Mouse (Mus musculus) c-Kit-positive CD71-negative TER-119-negative erythroid progenitor cells, embryonic 14.5 days (primary cell): ENCODE results near the gene Asgr1.
"Not testable (repeated sequence)": the region's sequence is repeated elsewhere in the genome, so short reads cannot be mapped to it uniquely, and the experiment has no call there.

Experiments
- DNase-seq: peaks from one replicate; pipeline ENCODE4 v3.0.0-alpha.2; 2013; ENCODE audit warnings: low read depth

Gene Asgr1

DNA sequence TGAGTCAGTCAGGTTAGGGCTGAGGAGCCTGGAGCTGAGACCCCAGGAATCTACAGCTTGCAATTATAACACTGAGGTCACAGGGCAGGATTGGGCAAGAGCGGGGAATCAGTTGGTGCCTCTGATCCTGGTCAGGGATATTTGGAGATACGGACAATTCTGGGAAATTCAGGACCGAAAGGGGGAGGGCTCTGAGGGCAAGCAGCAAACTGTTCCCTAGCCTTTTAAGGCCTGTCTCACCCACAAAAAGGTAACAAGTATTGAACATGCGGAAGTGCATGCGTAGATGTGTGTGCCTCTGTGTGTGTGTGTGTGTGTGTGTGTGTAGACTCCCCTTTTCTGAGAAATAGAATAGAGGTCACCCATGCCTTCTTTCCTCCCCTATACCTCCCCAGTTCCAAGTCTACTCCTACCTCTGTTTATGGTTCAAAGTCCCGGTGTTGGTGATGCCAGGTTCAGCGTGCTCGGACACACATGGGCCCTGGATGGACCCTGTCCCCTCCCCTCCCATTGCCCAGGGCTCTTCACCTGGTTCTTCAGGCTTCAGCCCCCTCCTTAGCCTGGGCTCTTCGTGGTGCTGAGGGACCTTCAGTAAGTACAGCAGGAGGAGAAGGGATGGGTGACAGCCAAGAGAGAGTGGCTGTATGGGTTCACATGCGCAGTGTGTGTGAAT is at the start of gene Asgr1:
Asgr1 (plus strand) TSS at position 188 of the 673 bp plus-strand sequence.
- DNase-seq, result no peak

DNA sequence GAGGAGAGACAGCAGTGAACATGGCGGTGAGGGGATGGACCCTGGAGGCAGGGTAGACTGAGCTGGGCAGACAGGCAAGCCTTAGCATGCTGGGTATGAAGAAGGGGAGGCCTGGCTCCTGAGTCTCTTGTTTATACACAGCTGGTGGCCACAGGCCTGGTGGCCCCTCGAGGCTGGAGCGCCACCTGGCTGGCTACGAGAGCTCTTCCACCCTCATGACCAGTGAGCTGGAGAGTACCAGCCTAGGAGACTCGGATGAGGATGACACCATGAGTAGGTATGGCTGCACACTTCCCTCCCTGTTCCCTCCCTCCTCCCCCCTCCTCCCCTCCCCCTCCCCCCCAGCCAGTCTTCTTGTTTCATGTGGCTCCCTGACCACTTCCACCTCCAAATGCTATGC is 48.4 kb upstream of the Asgr1 start:
- no peak for DNase-seq

DNA sequence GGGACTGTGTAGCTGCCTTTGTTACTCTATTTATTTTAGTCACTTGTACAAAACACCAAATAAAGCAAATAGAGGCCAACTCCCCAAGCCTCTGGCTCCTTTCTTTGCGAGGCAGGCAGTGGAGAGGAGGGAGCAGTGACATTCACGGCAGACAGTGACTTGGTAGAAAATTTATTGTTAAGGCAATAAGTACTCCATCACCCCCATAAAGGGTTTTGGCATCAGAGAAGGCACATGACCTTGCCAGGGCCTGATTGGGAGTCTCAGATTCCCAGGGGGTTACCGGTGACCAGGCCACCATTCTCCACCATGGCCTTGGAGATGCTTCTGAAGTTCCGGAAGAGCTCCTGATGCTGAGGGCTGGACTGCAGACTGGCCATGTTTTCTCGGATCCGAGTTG is 43.9 kb upstream of the Asgr1 start:
- DNase-seq, result no peak

DNA sequence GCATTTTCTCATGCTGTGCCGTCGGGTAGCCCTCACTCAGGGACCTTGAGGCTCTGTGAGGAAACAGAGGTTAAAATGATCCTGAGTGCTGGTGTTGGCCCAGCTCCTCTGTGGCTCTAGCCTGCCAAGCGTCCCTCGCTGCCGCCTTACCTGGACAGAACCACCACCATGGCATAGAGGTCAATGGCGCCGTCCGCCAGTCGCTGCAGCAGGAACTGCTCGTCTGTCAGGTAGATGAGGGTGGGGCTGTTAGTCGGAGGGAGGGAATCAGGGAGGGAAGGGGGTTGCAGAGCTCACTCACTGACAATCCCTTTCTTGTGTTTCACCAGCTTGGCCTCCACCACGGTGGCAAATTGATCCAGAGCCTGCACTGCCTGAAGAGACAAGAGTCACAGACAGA is 43.3 kb upstream of the Asgr1 start:
- no peak for DNase-seq

DNA sequence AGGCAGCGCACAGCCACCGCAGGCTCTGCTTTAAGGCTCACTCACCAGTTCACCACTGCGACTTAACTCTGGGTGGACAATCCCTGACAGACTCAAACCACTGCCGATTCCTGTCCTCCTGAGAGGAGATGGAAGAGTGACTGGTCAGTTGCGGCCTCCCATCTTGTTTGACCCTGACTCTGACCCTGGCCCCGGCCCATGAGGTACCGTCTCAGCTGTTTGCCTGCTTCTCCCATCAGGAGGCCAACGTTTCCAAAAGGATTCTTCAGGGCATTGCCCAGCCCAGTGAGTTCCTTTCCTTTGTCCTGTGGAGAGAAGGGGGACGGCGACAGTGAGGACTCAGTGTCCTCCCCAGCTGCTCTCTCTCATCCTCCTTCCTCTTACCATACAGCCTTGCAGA is 42.9 kb upstream of the Asgr1 start:
- no peak for DNase-seq

DNA sequence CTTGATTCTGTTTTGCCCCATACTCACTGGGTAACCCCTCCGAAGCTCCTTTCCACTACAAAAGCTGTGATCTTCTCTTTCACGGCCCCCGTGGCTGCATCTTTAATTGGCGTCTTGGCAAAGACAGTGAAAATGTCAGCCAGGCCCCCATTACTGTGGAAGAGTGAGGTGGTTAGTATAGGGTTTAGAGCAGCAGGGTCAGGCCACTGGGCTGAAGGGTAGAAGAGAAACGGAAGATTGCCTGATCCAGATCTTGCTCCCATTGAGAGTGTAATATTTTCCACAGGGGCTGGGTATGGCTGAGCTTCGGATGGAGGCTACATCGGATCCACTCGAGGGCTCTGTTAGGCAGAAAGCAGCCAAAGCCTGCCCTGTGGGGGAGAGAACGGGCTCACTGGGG is 41.0 kb upstream of the Asgr1 start:
- no peak for DNase-seq

DNA sequence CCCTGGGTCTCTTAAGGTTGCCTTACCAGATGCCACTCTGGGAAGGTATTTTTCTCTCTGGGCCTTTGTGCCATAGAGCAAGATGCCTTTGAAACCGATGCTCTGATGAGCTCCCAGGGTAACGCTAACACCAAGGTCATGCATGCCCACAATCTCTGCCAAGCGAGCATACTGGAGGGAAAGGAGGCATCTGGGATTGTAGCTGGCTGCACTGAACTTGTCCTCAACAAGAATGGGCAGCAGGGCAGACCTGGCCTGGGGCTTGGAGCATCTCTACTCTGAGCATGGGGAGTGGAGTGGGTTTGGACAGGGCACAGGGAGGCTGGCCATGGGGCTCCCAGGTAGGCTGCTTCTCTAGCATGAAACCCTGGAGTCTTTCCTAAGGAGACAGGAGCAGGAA is 40.5 kb upstream of the Asgr1 start:
- no peak for DNase-seq

DNA sequence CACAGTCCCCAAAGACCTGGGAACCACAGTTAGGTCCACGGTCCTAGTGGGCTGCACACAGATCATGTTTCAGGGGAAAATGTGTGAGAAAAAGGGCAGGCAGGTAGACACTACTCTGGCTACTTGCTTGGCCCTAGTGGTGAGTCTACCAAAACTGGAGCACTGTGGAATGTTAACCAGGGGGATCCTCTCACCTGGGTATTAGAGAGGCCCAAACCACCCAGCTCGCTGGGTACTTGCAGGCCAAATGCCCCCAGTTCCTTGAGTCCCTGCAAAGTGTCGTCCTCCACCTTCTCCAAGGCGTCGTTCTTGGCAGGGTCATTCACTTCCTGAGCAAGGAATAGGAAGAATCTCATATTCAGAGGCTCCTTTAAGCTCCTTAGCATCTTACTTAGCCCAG is 39.8 kb upstream of the Asgr1 start:
- DNase-seq, result no peak

DNA sequence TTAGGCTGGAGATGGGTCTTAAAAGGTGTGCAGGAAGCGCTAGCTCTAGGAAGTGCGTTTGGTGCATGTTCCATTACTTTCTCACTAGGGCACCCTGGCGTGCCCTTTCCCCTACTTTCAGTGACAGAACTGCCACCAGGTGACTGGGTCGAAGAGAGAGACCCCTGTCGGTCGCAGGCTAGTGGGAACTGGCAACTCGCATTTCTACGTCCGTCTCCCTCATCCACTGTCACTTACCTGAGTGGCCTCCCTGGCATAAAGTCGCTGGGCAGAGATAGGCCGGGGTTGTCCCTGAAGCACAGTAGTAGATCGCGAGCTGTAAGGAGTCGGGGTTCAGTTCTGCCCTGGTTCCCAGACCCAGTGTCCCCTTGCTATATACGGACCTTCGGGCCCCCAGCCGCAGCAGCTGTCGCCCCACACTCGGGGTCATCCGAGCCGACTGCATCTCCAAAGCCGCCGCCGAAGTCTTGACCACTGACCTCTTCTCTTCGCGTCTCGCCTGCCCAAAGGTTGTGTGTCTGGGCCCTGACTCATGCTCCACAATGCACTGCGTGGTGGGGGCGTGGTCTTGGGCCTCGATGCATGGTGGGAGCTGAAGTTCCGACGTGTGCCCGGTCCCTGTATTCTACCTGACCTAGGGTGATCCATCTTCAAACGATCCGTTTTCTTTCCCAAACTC is 38.9 kb upstream of the Asgr1 start, which contains the start of gene Acadvl:
Acadvl (minus strand) TSS at position 532 of the 679 bp plus-strand sequence.
- DNase-seq, result peak; percentile 81

DNA sequence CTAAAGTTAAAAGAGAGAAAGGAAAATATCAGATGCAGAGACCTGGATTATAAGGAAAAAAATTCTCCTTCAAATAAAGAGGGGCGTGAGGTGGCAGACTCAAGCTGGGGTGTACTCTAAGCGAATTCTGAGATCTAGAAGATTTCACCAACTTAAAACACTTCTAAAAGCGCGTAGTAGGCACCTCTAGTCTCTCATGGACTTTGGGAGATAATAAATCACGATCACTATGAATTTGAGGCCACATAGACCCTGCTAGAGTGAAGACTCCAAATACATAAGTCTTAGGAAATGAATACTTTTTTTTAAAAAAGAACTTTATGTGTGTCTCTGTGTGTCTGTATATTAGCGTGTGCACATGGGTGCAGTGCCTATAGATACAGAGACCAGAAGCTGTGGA is 38.2 kb upstream of the Asgr1 start:
- no peak for DNase-seq

DNA sequence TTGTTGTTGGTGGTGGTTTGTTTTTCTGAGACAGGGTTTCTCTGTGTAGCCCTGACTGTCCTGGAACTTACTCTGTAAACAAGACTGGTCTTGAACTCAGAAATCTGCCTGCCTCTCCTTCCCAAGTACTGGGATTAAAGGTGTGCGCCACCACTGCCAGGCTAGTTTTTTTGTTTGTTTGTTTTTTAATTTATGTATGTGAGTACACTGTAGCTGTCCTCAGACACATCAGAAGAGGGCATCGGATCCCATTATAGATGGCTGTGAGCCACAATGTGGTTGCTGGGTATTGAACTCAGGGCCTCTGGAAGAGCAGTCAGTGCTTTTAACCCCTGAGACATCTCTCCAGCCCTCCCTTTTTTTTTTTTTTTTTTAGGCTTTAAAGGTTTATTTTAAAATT is 37.7 kb upstream of the Asgr1 start:
- DNase-seq, result not testable (repeated sequence)

DNA sequence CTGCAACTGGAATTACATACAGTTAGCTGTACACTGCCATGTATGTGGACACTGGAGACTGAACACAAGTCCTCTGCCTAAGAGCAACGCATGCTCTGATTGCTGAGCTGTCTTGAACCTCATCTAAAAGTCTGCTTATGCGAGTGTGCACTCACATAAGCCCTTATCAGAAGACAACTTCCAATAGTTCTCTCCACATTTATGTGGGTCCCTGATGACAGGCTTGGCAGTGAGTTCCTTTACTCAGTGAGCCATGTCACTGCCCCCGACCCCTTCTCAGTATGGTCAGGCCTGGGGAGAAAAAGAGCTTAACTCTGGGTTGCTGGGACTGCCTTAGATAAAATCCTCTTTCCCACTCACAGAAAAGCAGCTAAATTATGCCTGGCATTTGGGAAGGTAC is 37.2 kb upstream of the Asgr1 start, which contains the start of gene Dlg4:
Dlg4 (plus strand) TSS at position 274 of the 400 bp plus-strand sequence.
- DNase-seq, result no peak

DNA sequence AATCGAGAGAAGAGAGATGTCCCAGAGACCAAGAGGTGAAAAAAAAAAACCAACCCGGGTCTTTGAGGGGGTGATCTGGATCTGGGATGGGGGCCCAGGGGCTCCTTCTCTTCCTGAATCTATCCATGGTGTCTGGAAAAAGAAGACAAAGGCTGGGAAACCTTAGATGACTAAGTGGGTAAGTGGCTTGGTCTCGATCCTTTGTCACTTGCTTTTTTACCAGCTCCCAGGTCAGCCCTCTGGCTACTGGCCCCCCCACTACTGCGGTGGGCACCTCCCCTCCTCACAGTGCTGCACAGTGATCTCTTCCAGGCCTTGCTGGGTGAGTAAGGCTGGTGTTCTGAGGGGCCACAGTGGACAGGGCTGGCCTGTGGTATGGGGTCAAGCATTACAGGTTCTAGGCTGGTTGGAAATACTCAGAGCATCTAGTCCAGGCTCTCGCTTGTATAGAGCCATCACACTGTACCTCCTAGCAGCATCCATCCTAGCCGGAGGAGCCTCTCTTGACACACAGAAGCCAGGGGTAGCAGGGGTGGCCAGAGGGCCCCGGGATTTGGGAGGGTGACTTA is 36.6 kb upstream of the Asgr1 start:
- no peak for DNase-seq

DNA sequence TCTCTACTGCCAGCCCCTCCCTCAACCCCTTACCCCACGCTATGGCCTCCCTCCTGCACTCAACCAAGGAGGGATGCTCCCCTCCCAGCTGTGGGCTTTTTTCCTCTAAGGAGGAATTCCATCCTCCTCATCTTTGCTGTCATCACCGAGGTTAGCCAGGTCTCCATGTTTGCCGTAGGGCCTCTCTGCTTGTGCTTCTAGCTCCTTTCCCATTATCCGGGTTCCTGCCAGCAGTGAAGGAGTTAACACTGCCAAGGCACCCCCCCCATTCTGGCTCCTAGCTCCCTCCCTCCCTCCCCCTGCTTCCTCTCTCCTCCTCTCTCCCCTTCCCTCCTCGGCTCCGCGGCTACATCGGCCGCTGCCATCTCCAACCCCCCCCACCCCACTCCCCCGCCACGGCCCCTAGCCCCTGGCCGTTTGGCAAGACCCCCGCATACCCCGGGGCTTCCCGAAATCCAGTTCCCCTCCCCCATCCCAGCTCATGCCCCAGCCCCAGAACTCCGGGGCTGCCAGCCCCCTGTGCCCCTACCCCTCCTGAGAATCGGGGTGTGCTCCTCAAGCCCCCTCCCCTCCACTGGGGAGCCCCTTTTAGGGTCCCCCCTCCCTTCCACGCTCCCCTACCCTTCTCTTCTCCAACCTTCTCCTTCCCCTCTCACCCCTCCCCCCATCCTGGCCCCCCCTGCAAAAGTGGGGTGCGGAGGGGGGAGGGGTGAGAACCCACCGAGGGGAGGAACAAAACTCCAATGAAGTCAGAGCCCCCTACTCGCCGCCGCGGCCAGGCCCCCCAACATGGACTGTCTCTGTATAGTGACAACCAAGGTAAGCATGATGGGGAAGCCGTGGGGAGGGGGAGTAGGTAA is 35.5 kb upstream of the Asgr1 start:
- no peak for DNase-seq

DNA sequence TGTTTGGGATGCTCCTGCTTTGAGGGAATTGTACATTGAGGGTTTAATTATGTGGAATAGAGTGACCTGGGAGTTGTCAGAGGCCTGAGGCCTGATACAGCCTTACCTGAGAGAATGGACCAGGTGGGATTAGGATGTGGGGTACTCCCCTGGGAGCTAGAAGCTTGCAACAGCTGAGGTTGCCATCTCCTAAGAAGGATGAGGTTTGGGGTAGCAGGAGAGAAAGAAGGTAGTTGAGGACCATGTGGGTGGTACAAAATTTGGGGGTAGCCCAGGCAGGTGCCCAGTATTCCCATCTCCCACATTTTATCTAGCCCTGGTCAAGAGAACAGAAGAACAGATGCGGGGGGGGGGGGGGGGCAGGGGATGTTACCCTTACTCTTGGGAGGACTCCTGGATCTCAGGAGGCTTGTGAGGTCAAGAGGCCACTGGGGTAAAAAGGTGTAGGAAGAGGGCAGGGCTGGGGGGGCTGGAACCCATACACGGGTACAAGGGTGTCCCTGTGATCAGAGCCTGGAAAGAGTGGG is 34.3 kb upstream of the Asgr1 start:
- DNase-seq, result no peak

DNA sequence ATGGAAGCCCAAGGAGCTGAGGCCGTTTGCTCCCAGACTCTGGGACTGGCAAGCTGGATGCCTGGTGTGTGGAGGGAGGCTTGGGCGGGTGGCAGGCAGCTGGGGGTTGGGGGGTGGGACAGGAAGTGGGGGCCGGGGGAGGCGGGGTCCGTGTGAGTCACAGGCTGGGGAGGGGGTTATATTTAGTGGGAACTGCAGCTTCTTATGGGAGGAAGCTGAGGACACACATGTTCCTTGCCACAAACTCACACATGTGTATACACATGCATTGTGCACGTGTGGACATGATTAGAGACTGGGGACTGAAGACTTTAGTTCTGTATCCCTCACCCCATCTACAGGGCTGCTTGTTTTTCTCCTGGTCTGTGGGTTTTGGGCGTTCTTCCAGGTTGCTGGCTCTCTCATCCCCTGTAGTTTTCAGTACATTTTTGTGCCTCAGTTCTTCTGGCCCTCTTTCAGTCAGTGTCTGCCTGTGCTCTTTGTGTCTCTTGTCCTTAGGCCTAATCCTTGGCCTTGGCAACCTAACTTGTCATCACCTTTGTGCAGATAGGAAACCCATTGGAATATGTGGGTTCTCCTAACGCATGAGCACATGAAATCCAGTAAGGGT is 33.8 kb upstream of the Asgr1 start:
- no peak for DNase-seq

DNA sequence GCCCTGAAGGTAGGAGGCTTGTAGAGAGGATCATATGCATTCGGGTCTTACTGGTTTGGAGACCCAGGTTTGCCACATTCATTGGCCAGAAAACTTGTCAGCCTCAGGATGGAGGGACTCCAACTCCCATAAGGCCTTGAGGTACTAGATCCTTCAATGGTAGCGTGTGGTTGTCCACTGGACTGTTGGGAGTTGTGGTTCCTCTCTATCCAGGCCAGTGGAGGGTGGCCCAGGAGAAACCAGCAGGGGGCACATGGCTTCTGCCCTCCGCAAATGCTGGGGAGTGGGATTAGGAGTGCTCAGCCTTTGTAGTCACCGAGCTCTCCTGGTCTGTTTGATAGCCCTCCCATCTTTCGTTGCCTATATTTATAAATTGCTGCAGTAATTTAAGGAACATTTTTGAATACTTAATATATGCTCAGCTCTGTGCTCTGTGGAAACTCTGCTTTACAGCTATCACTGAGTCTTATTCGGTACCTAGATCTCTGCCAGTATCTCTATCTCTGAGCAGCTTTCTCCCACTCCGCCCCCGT is 33.1 kb upstream of the Asgr1 start:
- DNase-seq, result no peak

DNA sequence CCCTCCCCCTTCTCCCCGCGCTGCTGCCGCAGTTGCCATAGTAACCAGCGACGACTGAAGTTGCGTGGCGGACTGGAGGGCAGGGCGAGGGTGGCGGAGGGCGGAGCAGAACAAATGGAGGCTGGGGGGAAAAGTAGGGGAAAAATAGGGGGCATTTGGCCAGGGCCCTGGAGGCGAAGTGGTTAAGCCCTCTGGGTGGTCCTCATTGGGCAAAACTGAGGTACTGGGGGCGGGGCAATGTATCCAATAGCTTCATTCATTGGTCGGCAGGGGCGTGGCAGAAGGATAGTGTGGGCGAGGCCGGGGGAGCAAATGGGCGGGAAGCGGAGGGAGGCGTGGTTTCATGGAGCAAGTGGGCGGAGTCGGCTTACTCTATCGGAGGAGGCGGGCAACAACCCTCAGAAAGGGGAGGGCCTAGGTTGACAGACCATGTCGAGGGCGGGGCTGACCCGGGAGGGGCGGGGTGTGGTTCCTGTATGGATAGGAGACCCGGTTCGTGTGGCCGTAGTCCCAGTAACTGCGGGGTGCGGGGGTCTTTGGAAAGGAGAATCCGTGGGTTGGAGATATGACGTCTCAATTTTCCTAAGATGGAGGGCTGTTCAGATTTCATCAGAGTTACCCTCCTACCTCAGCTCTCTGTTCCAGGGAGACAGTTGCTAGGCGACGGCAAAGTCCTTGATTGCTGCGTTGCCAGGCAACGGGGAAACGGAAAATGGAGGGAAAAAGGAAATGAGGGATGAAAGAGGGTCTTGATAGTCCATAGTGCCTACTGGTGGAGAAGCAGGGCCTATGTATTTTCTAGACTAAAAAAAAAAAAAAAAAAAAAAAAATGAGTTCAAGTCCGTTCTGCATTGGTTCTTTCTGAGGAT is 32.4 kb upstream of the Asgr1 start:
- DNase-seq, result peak; percentile 99

DNA sequence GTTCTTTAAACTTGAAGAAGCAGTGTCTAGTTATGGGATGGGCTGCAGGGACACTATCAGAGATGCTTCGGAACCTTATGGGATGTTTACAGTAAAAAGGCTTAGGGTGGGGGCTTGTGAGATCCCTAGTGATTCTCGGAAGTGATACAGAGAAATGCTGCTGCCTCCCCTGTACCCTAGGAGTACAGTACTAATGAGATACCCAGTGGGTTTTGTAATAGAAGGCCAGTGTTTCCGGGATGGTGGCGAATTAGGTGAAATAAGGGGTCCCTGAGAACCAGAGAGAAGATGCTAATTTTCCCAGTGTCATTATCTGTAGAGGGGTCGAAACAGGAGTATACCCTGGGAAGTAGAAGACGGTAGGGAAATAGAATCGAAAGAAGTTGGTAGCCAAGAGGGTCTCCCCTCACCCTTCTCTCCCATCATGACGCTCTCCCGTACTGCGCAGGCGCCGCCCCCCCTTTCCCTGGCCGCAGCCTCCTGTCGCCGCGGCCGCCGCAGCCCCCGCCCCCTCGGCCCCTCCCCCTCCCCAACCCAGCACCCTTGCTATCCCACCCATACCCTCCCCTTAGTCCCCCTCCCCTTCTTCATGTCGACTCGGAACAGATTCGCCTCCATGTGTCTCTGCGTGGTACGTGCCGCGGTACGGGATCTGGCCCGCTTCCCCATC is 30.3 kb upstream of the Asgr1 start:
- DNase-seq, result no peak

DNA sequence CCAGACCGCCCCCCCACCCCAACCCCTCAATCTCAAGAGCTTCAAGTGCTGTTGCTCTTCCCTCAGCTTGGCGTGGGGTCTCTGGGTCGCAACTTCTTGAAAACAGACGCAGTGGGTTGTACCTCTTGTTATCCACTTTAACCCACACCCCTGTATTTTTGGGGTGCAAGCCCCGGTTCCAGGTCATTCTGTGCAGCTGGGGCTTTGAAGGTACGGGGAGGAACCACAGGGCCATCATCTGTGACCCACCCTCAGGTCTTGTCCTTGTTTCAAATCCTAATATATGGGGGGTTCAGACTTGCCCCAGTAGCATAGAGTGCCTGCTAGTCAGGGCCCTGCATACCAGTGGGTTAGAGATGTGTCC is 29.8 kb upstream of the Asgr1 start:
- no peak for DNase-seq
